Mouse (Mus musculus) bone marrow, adult 2 months (tissue): Measurements from ENCODE around the gene Acot11. TPM values are rescaled to one million over a fixed set of nuclear protein-coding genes. Genes with fewer than 3 reads are reported as not detected.

Experiments
- H3K27ac ChIP-seq: fragments of 200-500 bp; 2 replicates; pipeline ENCODE4 v1.5.1; 2012; ENCODE audit warnings: low read depth, mild to moderate bottlenecking, control low read depth, inconsistent platforms, low read length; ENCODE audit not compliant: control insufficient read depth, poor library complexity, insufficient read depth
- H3K4me1 ChIP-seq: fragments of 200-500 bp; 2 replicates; pipeline ENCODE4 v1.6.1; 2011; ENCODE audit warnings: low read length; ENCODE audit not compliant: control insufficient read depth, insufficient read depth
- H3K4me3 ChIP-seq: fragments of 200-500 bp; replicated peaks from 2 replicates; pipeline ENCODE3; 2011; ENCODE audit warnings: mild to moderate bottlenecking, low read depth, low read length, control low read depth; ENCODE audit not compliant: control insufficient read depth
- CTCF ChIP-seq: fragments of 200-500 bp; IDR thresholded peaks from 2 replicates; pipeline ENCODE4 v1.5.1; 2011; ENCODE audit warnings: low read length, control low read depth; ENCODE audit not compliant: control insufficient read depth, insufficient read depth
- POLR2A ChIP-seq: fragments of 200-500 bp; IDR thresholded peaks from 2 replicates; pipeline ENCODE4 v1.6.1; 2011; ENCODE audit warnings: low read depth, mild to moderate bottlenecking, control low read depth, low read length, borderline replicate concordance; ENCODE audit not compliant: control insufficient read depth
- WGBS: fragments of 180-500 bp; shearing (Covaris S2); methylation state at CpG from one replicate; pipeline ENCODE4 v1.1.7; 2018; 5-methylcytosine and 5-hydroxymethylcytosine counted together
- polyA plus RNA-seq: library from polyadenylated mRNA; stranded (reverse); fragments of >200 nt; gene quantifications from 2 replicates; pipeline ENCODE4 v1.2.4, GENCODE M21; 2011; ENCODE audit warnings: low replicate concordance; ENCODE audit not compliant: missing spikeins, insufficient read depth, insufficient read length

Gene Acot11
- polyA plus RNA-seq, 1 experiment, result 4.4 TPM

- H3K4me3 ChIP-seq, result peak overlapping the region; percentile 70
- H3K4me1 ChIP-seq, result no peaks in the 10 kb centered on the region
- H3K27ac ChIP-seq, result peak overlapping the region; percentile 11
- no peak for TF ChIP-seq CTCF
- TF ChIP-seq POLR2A, result no peak
- under 1% methylated on average over 32 of the region's 32 CpGs for WGBS
Observed at GRCm38 (mm10) chr4:106839254-106839834, 34.5 kb upstream of the Acot11 start.

GRCm38 (mm10) chr4:106838548-106839253, 33.9 kb upstream of the Acot11 start:
- WGBS, result 5% methylated on average over 36 of the region's 36 CpGs
- peak; percentile 79 for TF ChIP-seq CTCF
- no peak; the same call in 1 of the 2 replicates for TF ChIP-seq POLR2A
- Histone ChIP-seq H3K4me3 (peak overlapping the region; percentile 70), H3K4me1 (no peaks in the 10 kb centered on the region), H3K27ac (peak overlapping the region; percentile 11; the same call in 1 of the 2 replicates)

GRCm38 (mm10) chr4:106837964-106838363, 33.2 kb upstream of the Acot11 start:
- under 1% methylated on average over 16 of the region's 18 CpGs for WGBS
- TF ChIP-seq POLR2A (no peak), CTCF (no peak)
- Histone ChIP-seq H3K4me1 (no peaks in the 10 kb centered on the region), H3K27ac (no peak overlapping the region), H3K4me3 (no peak overlapping the region)

GRCm38 (mm10) chr4:106837425-106837824, 32.6 kb upstream of the Acot11 start:
- H3K27ac ChIP-seq, result no peak overlapping the region
- H3K4me3 ChIP-seq, result no peak overlapping the region
- TF ChIP-seq CTCF, result no peak
- no peak for TF ChIP-seq POLR2A
- no peaks in the 10 kb centered on the region for H3K4me1 ChIP-seq
- 9% methylated on average over 9 of the region's 9 CpGs for WGBS

- H3K27ac ChIP-seq, result no peak overlapping the region
- H3K4me3 ChIP-seq, result no peak overlapping the region
- peaks cover 2% of the 10 kb centered on the region; the same call in 1 of the 2 replicates for H3K4me1 ChIP-seq
- 41% methylated on average over 6 of the region's 6 CpGs for WGBS
- no peak for TF ChIP-seq POLR2A
Observed at GRCm38 (mm10) chr4:106830545-106831112, 25.8 kb upstream of the Acot11 start.

- H3K4me1 ChIP-seq, result peaks cover 2% of the 10 kb centered on the region; the same call in 1 of the 2 replicates
- TF ChIP-seq CTCF (peak; percentile 15; the same call in 1 of the 2 replicates), POLR2A (no peak)
- H3K4me3 ChIP-seq, result no peak overlapping the region
- under 1% methylated on average over 42 of the region's 42 CpGs for WGBS
- H3K27ac ChIP-seq, result no peak overlapping the region
Observed at GRCm38 (mm10) chr4:106827738-106828361, 23.1 kb upstream of the Acot11 start.

- 81% methylated on average over 5 of the region's 5 CpGs for WGBS
- TF ChIP-seq CTCF, result no peak
- no peak for TF ChIP-seq POLR2A
- Histone ChIP-seq H3K27ac (no peak overlapping the region), H3K4me1 (peaks cover 2% of the 10 kb centered on the region; the same call in 1 of the 2 replicates), H3K4me3 (no peak overlapping the region)
Observed at GRCm38 (mm10) chr4:106825229-106825628, 20.4 kb upstream of the Acot11 start.

- TF ChIP-seq POLR2A (no peak), CTCF (no peak)
- no peaks in the 10 kb centered on the region for H3K4me1 ChIP-seq
- no peak overlapping the region for H3K4me3 ChIP-seq
- H3K27ac ChIP-seq, result no peak overlapping the region
Observed at GRCm38 (mm10) chr4:106819404-106819803, 14.6 kb upstream of the Acot11 start.
